Mouse (Mus musculus) stomach, postnatal 0 days (tissue): ENCODE measurements around the gene Tmsb10. TPM values are rescaled to one million over a fixed set of nuclear protein-coding genes. Genes with fewer than 3 reads are reported as not detected.

Experiments
- ATAC-seq: fragments of 200-750 bp; cut with Nextera tagmentation; 2 replicates; pipeline ENCODE4 v1.8.0; 2017; ENCODE audit not compliant: low FRiP score, low TSS enrichment
- DNase-seq: peaks from one replicate; pipeline ENCODE4 v3.0.0-alpha.2; 2016; ENCODE audit warnings: low spot score
- H3K27ac ChIP-seq: fragments of 300-500 bp; sonication (generic); replicated peaks from 2 replicates; pipeline ENCODE4 v1.5.1; 2014; ENCODE audit warnings: mild to moderate bottlenecking, control low read depth
- H3K27me3 ChIP-seq: fragments of 300-500 bp; sonication (generic); 2 replicates; pipeline ENCODE4 v1.6.1; 2014; ENCODE audit warnings: low read length; ENCODE audit not compliant: control insufficient read depth, insufficient read depth
- H3K36me3 ChIP-seq: fragments of 300-500 bp; sonication (generic); 2 replicates; pipeline ENCODE4 v1.6.1; 2014; ENCODE audit warnings: low read length, mixed read lengths; ENCODE audit not compliant: control insufficient read depth, insufficient read depth
- H3K4me1 ChIP-seq: fragments of 300-500 bp; sonication (generic); replicated peaks from 2 replicates; pipeline ENCODE4 v1.6.1; 2014; ENCODE audit warnings: antibody characterized with exemption; ENCODE audit not compliant: control insufficient read depth, insufficient read depth
- H3K4me2 ChIP-seq: fragments of 300-500 bp; sonication (generic); replicated peaks from 2 replicates; pipeline ENCODE4 v1.6.1; 2014; ENCODE audit warnings: low read depth, mild to moderate bottlenecking, control low read depth, moderate library complexity
- H3K4me3 ChIP-seq: fragments of 300-500 bp; sonication (generic); 2 replicates; pipeline ENCODE4 v1.5.1; 2014; ENCODE audit warnings: low read depth, low read length, control low read depth
- H3K9ac ChIP-seq: fragments of 300-500 bp; sonication (generic); 2 replicates; pipeline ENCODE4 v1.6.1; 2014; ENCODE audit warnings: mild to moderate bottlenecking, low read length, control low read depth, mixed read lengths
- H3K9me3 ChIP-seq: fragments of 300-500 bp; sonication (generic); 2 replicates; pipeline ENCODE4 v1.6.1; 2016; ENCODE audit warnings: low read length; ENCODE audit not compliant: control insufficient read depth
- CTCF ChIP-seq: IDR thresholded peaks from 2 replicates; pipeline ENCODE4 v1.5.1; 2016; ENCODE audit warnings: antibody characterized with exemption, low read depth, mild to moderate bottlenecking, moderate library complexity
- EP300 ChIP-seq: optimal IDR thresholded peaks from 2 replicates; pipeline ENCODE3; 2016; ENCODE audit warnings: antibody characterized with exemption
- WGBS: fragments of 180-500 bp; shearing (Covaris S2); extraction: QIAGEN DNeasy Blood & Tissue Kit; methylation state at CpG from one replicate; pipeline ENCODE4 v1.1.7; 2014; 5-methylcytosine and 5-hydroxymethylcytosine counted together
- polyA plus RNA-seq: library from polyadenylated mRNA; unstranded; fragments of >200 nt; fragmentation: Nextera tagmentation; extraction: Ambion mirVana; gene quantifications from 2 replicates; pipeline ENCODE4 v1.2.1, GENCODE M21; 2015

The Tmsb10 gene
- polyA plus RNA-seq, 1 experiment from 2014 or later, result 1,685 TPM

- WGBS, result 60% methylated on average over 5 of the region's 5 CpGs
- H3K9me3 ChIP-seq, result no peaks in the 10 kb centered on the region
- no peak for ATAC-seq
- H3K4me1 ChIP-seq, result no peaks in the 10 kb centered on the region
- no peaks in the 10 kb centered on the region for H3K36me3 ChIP-seq
- no peak overlapping the region for H3K9ac ChIP-seq
- TF ChIP-seq EP300 (no peak), CTCF (no peak)
- H3K27ac ChIP-seq, result no peak overlapping the region; the same call in 1 of the 2 replicates
- H3K27me3 ChIP-seq, result no peaks in the 10 kb centered on the region
- DNase-seq, result no peak
- 0 out of 2 replicates have a peak overlapping the region, but pooled peaks have one; percentile 2 for H3K4me2 ChIP-seq
- H3K4me3 ChIP-seq, result no peak overlapping the region
Observed at GRCm38 (mm10) chr6:72990206-72990605, 31.7 kb upstream of the Tmsb10 start.

DNA sequence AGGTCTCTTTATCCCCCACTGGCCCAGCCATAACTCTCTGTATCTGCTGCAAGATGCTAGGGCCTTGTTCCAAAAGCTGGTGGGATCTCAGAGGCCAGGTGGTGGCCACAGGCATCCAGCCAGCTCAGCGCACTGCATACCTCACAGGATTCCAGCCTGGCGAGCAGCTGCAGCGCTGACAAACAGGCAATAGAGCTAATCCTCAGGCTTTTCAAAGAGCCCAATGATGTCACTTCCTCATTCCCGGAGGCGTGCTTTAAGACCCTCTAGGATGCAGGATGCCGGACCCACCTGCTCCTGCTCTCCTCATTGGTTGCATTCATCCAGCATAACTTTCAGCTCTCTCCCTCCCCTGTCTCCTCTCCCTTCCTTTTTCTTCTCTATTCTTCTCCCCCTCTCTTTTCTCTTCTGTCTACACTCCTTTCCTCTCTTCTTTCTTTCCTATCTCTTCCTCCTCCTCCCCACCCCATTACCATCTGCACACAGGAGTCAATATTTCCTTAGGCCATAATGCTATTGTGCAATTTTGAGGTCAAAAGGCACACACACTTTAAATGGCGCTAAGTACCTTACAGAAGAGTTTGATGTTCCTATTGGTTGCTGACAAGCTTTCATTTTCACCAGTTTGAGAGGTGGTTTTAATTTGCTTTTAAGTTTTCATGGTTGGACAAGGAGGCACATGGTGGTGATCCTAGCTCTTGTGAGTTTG lies 30.6 kb upstream of the Tmsb10 start:
- TF ChIP-seq EP300 (no peak), CTCF (no peak)
- ATAC-seq (peak; percentile 49), DNase-seq (no peak)
- Histone ChIP-seq H3K9me3 (no peaks in the 10 kb centered on the region), H3K4me2 (no peak overlapping the region), H3K27ac (no peak overlapping the region), H3K36me3 (no peaks in the 10 kb centered on the region), H3K9ac (no peak overlapping the region), H3K4me3 (no peak overlapping the region), H3K4me1 (no peaks in the 10 kb centered on the region), H3K27me3 (no peaks in the 10 kb centered on the region)
- WGBS, result 19% methylated on average over 7 of the region's 7 CpGs

- ATAC-seq (no peak), DNase-seq (no peak)
- WGBS, result 73% methylated on average over 4 of the region's 4 CpGs
- TF ChIP-seq CTCF, result no peak
- TF ChIP-seq EP300, result no peak
- Histone ChIP-seq H3K9me3 (no peaks in the 10 kb centered on the region), H3K27me3 (no peaks in the 10 kb centered on the region), H3K4me3 (no peak overlapping the region), H3K4me2 (no peak overlapping the region), H3K4me1 (no peaks in the 10 kb centered on the region), H3K9ac (no peak overlapping the region), H3K36me3 (no peaks in the 10 kb centered on the region), H3K27ac (no peak overlapping the region)
Observed at GRCm38 (mm10) chr6:72982506-72982905, 24.0 kb upstream of the Tmsb10 start.

DNA sequence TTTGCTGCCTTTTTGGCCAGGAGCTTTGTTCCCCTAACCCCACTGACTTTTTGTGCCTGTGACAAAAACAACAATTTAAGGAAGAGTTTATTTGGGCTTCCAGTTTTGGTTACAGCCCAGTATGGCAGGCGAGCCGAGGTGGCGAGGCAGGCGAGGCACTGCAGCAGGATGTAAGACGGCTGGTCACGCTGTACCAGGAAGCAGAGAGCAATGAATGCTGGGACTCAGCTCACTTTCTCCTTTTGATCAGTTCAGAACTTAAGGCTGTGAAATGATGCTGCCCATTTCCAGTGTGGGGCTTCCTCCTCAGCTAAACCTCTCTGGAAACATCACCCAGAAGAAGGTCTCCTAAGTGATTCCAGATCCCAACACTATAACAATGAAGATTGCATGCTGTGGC lies 23.3 kb upstream of the Tmsb10 start:
- H3K4me2 ChIP-seq, result no peak overlapping the region
- H3K4me1 ChIP-seq, result no peaks in the 10 kb centered on the region
- no peaks in the 10 kb centered on the region for H3K27me3 ChIP-seq
- H3K36me3 ChIP-seq, result no peaks in the 10 kb centered on the region
- no peak overlapping the region for H3K4me3 ChIP-seq
- DNase-seq, result no peak
- H3K9ac ChIP-seq, result no peak overlapping the region
- no peaks in the 10 kb centered on the region for H3K9me3 ChIP-seq
- 41% methylated on average over 6 of the region's 6 CpGs for WGBS
- TF ChIP-seq EP300 (no peak), CTCF (no peak)
- H3K27ac ChIP-seq, result no peak overlapping the region
- no peak for ATAC-seq

DNA sequence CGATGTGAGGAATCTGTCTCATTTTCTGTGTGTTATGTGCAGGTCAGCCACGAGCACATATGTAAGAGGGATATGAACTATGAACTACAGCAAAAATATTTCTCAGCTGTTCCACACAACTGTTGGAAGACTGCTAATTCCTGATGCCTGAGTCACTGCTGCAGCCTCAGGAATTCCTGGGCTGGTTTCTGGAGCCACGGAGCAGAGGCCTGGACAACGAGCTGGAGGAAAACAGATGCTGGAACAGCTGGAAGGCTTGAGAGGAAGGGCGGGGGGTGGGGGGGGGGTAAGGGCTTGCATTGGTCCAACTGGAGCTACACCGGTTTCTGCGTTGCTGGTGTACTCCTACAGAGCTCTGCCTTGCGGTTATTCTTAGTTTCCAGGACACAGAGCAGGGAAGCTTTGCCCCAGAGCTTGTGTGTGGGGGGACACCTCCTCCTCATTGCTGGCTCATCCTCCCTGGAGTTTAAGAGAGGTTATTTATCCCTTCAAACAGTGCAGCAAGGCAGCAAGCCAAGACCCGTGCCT lies 22.6 kb upstream of the Tmsb10 start:
- Histone ChIP-seq H3K27ac (peak overlapping the region; percentile 49; the same call in 1 of the 2 replicates), H3K4me3 (no peak overlapping the region), H3K4me2 (0 out of 2 replicates have a peak overlapping the region, but pooled peaks have one; percentile 11), H3K9ac (no peak overlapping the region), H3K27me3 (no peaks in the 10 kb centered on the region), H3K36me3 (no peaks in the 10 kb centered on the region), H3K4me1 (no peaks in the 10 kb centered on the region), H3K9me3 (no peaks in the 10 kb centered on the region)
- DNase-seq (peak; percentile 58), ATAC-seq (peak; percentile 86)
- TF ChIP-seq CTCF (no peak), EP300 (no peak)
- 18% methylated on average over 9 of the region's 9 CpGs for WGBS

DNA sequence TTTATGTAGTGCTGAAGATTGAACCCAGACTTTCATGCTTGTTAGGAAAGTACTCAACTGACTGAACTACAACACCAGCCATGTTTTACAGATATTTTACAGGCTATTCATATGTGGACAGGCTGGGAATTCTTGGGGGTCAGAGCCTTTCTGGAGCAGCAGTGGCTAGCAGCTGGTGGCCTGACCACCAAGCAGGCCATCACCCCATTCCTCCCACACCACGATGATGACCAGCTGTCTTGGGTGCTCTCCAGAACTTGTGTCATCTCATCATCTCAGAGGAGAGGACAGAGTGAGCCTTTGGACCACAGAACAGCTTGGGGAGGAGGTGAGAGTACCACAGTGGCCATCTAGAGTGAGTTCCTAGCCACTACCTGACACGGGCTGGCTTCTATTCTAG lies 18.3 kb upstream of the Tmsb10 start:
- ATAC-seq, result no peak
- H3K9me3 ChIP-seq, result no peaks in the 10 kb centered on the region

More for the DNA sequence above, 18.3 kb upstream of the Tmsb10 start:
- Histone ChIP-seq H3K27ac (no peak overlapping the region), H3K36me3 (no peaks in the 10 kb centered on the region), H3K27me3 (no peaks in the 10 kb centered on the region), H3K4me3 (no peak overlapping the region), H3K4me1 (no peaks in the 10 kb centered on the region), H3K4me2 (no peak overlapping the region), H3K9ac (no peak overlapping the region)
- no peak for DNase-seq
- TF ChIP-seq EP300, result no peak
- no peak for TF ChIP-seq CTCF
- 79% methylated on average over 2 of the region's 2 CpGs for WGBS
